Mouse (Mus musculus): ENCODE data around the gene Adgrb3.

Gene Adgrb3

GRCm38 (mm10) chr1:25228381-25229244, 600.9 kb downstream of the Adgrb3 start:
- DNase-seq: peak; percentile 91

GRCm38 (mm10) chr1:25227880-25228279, 601.6 kb downstream of the Adgrb3 start:
- no peak for DNase-seq

GRCm38 (mm10) chr1:25204636-25205035, 624.9 kb downstream of the Adgrb3 start:
- DNase-seq: no peak

- DNase-seq: no peak
Observed at GRCm38 (mm10) chr1:25199392-25199791, 630.1 kb downstream of the Adgrb3 start.

- no peak for DNase-seq
Observed at GRCm38 (mm10) chr1:25191986-25192385, 637.5 kb downstream of the Adgrb3 start.

- DNase-seq: no peak
Observed at GRCm38 (mm10) chr1:25189261-25189660, 640.2 kb downstream of the Adgrb3 start.

- DNase-seq: no peak
Observed at GRCm38 (mm10) chr1:25185909-25186308, 643.6 kb downstream of the Adgrb3 start.

GRCm38 (mm10) chr1:25181881-25182280, 647.6 kb downstream of the Adgrb3 start:
- no peak for DNase-seq

GRCm38 (mm10) chr1:25180615-25181014, 648.9 kb downstream of the Adgrb3 start:
- DNase-seq: no peak

GRCm38 (mm10) chr1:25179860-25180582, 649.5 kb downstream of the Adgrb3 start:
- DNase-seq: no peak

GRCm38 (mm10) chr1:25178347-25179130, 651.0 kb downstream of the Adgrb3 start:
- DNase-seq: no peak

- no peak for DNase-seq
Observed at GRCm38 (mm10) chr1:25167120-25167519, 662.4 kb downstream of the Adgrb3 start.

GRCm38 (mm10) chr1:25166036-25166796, 663.3 kb downstream of the Adgrb3 start:
- DNase-seq: no peak

GRCm38 (mm10) chr1:25163561-25163960, 665.9 kb downstream of the Adgrb3 start:
- DNase-seq: no peak

- no peak for DNase-seq
Observed at GRCm38 (mm10) chr1:25146206-25146605, 683.3 kb downstream of the Adgrb3 start.

- DNase-seq: no peak
Observed at GRCm38 (mm10) chr1:25132150-25132824, 697.2 kb downstream of the Adgrb3 start.

- DNase-seq: no peak
Observed at GRCm38 (mm10) chr1:25115512-25115911, 714.0 kb downstream of the Adgrb3 start.

GRCm38 (mm10) chr1:25107500-25108101, 721.9 kb downstream of the Adgrb3 start:
- DNase-seq: no peak

GRCm38 (mm10) chr1:25106679-25107078, 722.8 kb downstream of the Adgrb3 start:
- DNase-seq: no peak

- peak; percentile 67 for DNase-seq
Observed at GRCm38 (mm10) chr1:25105367-25105766, 724.1 kb downstream of the Adgrb3 start.

GRCm38 (mm10) chr1:25088010-25088719, 741.3 kb downstream of the Adgrb3 start:
- DNase-seq: no peak

All from kidney, postnatal 10 days (tissue).